Mouse (Mus musculus) G1E (cell line): Measurements from ENCODE around the gene Cpne8.

Experiments used
- CTCF ChIP-seq: IDR thresholded peaks from 2 replicates; pipeline ENCODE4 v1.5.1; 2012; ENCODE audit warnings: low read depth, low read length, inconsistent platforms, mixed read lengths
- GATA1 ChIP-seq: IDR thresholded peaks from 2 replicates; pipeline ENCODE4 v1.6.1; 2012; ENCODE audit warnings: borderline replicate concordance, low read length, inconsistent platforms, mixed read lengths
- GATA2 ChIP-seq: IDR thresholded peaks from 2 replicates; pipeline ENCODE4 v1.6.1; 2012; ENCODE audit warnings: low read depth, low read length, inconsistent platforms, borderline replicate concordance
- POLR2AphosphoS5 ChIP-seq: IDR thresholded peaks from 2 replicates; pipeline ENCODE4 v1.6.1; 2012; ENCODE audit warnings: low read depth, low read length, inconsistent platforms; ENCODE audit not compliant: insufficient replicate concordance
- TAL1 ChIP-seq: conservative IDR thresholded peaks from 2 replicates; pipeline ENCODE4 v1.6.1; 2012; ENCODE audit warnings: low read depth, low read length, inconsistent platforms, mixed read lengths

DNA sequence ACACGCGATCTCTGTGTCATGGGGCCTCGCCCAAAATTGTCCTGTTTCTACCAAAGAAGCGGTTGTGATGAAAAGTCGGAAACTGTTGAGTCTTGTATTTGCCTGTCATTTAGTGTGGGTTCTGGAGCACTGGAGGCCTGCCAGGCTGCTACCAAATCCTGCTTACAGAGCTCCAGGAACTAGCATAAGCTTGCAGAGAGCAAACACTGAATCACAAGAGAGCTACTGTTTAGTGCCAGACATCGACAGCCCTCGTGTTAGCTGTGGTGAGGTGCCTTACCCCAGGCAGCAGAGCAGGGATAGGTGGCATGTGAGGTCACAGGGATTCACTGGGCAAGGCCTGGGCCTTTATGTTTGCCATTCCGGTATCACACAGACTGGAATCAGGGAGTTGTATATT, 22.7 kb downstream of the Cpne8 start:
- TF ChIP-seq CTCF = no peak
- no peak for TF ChIP-seq GATA1
- TF ChIP-seq TAL1 = no peak
- no peak for TF ChIP-seq POLR2AphosphoS5
- TF ChIP-seq GATA2 = no peak
